Mouse (Mus musculus) thymus, adult 2 months (tissue): ENCODE results near the gene Aco1.
A peak's percentile ranks its signal among the peaks of the same experiment; 100 is the strongest.

ENCODE experiments used
- CTCF ChIP-seq: fragments of 200-500 bp; IDR thresholded peaks from 2 replicates; pipeline ENCODE4 v1.5.1; 2012; ENCODE audit warnings: mild to moderate bottlenecking, control low read depth, low read length, moderate library complexity, borderline replicate concordance; ENCODE audit not compliant: control insufficient read depth, poor library complexity, insufficient read depth; ENCODE audit errors: extremely low read depth
- POLR2A ChIP-seq: fragments of 200-500 bp; IDR thresholded peaks from 2 replicates; pipeline ENCODE4 v1.6.1; 2012; ENCODE audit warnings: mild to moderate bottlenecking, low read length, control low read depth, moderate library complexity; ENCODE audit not compliant: control insufficient read depth, poor library complexity, insufficient read depth; ENCODE audit errors: extremely low read depth

DNA sequence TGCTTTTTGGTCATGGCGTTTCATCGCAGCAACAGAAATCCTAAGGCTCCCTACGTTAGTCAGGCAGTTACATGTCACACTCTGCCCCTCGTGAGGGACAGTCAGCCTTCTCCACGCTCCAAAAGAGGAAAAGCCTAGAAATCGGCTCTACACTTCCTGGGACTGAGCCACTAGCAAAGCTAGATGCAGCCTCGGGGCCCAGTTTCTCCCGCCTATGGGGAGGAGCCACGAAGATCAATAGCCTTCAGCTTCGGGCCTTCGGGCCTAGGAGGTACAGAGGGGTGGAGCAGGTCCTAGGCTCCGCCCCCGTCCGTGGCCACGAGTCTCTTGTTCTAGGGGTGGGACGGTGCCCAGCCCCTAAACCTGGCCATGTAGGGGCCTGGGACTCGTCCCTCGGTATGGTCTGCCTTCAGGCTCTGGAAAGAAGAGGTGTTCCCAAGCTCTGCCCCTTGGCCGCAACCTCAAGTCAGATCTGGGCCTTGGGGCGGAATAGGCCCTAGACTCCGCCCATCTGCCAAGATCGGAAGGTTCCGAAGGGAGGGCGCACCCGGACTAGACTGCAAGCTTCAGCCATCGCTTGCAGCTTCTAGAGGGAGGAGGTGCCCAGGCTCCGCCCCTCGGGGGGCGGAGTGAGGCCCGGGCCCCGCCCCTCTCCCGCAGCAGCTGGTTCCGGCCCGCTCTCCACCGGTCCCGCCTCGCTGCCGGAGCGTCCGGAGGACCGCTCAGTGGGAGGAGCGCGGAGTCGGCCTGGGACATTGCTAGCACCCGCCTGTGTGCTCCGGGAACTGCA is at the start of gene Aco1:
- peak; percentile 43; the same call in 1 of the 2 replicates for TF ChIP-seq CTCF
- peak; percentile 20; the same call in 1 of the 2 replicates for TF ChIP-seq POLR2A
